Mouse (Mus musculus) bone marrow macrophage, adult 2 months (primary cell): ENCODE data around the gene Trub2. TPM values are rescaled to one million over a fixed set of nuclear protein-coding genes. Genes with fewer than 3 reads are reported as not detected.

ENCODE experiments used
- H3K27ac ChIP-seq: 2 replicates; pipeline ENCODE4 v1.5.1; 2012; ENCODE audit warnings: low read depth, low read length; ENCODE audit not compliant: insufficient read depth
- H3K4me1 ChIP-seq: 2 replicates; pipeline ENCODE4 v1.6.1; 2012; ENCODE audit warnings: low read length; ENCODE audit not compliant: control insufficient read depth, insufficient read depth
- H3K4me3 ChIP-seq: 2 replicates; pipeline ENCODE4 v1.5.1; 2012; ENCODE audit warnings: mild to moderate bottlenecking, low read length, moderate library complexity; ENCODE audit not compliant: insufficient read depth
- CTCF ChIP-seq: IDR thresholded peaks from 2 replicates; pipeline ENCODE4 v1.5.1; 2012; ENCODE audit warnings: low read depth, mild to moderate bottlenecking, low read length, moderate library complexity
- POLR2A ChIP-seq: IDR thresholded peaks from 2 replicates; pipeline ENCODE4 v1.6.1; 2012; ENCODE audit warnings: mild to moderate bottlenecking, low read depth, low read length, borderline replicate concordance
- polyA plus RNA-seq: library from polyadenylated mRNA; stranded (reverse); fragments of >200 nt; gene quantifications from 2 replicates; pipeline ENCODE4 v1.2.4, GENCODE M21; 2012; ENCODE audit not compliant: missing spikeins, insufficient read depth, insufficient read length

The Trub2 gene
- polyA plus RNA-seq, 1 experiment: 19.0 TPM

DNA sequence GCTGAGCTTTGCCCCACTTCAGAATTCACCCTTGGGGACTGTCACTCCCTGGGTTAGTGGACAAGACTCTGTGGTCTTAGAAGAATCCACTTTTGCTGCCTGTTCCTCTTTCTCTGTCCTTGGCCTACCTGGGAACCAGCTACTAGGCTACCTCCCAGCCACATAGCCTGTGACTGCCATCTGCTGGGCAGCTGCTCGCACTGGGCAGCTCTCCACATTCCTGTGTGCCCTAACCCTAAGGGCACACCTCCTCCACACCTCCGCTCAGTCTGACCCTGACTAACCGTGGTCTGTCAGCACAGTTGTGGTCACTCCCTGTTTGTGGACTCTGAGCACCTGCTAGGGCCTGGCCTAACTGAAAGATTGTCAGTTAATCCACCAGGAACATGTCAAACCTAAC lies 56.8 kb downstream of the Trub2 start:
- TF ChIP-seq POLR2A (no peak), CTCF (no peak)
- no peak overlapping the region for H3K4me3 ChIP-seq
- no peak overlapping the region for H3K27ac ChIP-seq
- H3K4me1 ChIP-seq: peaks cover 7% of the 10 kb centered on the region; the same call in 1 of the 2 replicates

DNA sequence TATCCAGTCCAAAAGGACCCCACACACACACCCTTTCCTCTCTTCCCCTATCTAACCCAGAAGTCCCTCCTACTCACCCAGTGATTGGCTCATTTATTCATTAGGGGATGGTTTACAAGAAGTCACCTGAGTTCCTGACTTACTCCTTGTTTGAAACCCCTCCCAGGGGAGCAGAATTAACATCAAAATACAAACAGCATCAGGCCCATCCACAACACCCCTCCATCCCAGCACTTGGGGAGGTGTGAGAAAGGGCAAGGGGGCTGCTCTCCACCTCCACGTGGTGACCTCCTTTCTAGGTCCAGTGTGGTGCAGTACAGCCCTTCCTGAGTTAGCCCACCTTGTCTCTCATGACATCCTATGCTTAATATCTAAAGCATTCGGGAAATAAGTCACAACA lies 58.8 kb downstream of the Trub2 start:
- TF ChIP-seq CTCF (no peak), POLR2A (no peak)
- no peak overlapping the region for H3K27ac ChIP-seq
- H3K4me3 ChIP-seq: no peak overlapping the region
- peaks cover 7% of the 10 kb centered on the region; the same call in 1 of the 2 replicates for H3K4me1 ChIP-seq

DNA sequence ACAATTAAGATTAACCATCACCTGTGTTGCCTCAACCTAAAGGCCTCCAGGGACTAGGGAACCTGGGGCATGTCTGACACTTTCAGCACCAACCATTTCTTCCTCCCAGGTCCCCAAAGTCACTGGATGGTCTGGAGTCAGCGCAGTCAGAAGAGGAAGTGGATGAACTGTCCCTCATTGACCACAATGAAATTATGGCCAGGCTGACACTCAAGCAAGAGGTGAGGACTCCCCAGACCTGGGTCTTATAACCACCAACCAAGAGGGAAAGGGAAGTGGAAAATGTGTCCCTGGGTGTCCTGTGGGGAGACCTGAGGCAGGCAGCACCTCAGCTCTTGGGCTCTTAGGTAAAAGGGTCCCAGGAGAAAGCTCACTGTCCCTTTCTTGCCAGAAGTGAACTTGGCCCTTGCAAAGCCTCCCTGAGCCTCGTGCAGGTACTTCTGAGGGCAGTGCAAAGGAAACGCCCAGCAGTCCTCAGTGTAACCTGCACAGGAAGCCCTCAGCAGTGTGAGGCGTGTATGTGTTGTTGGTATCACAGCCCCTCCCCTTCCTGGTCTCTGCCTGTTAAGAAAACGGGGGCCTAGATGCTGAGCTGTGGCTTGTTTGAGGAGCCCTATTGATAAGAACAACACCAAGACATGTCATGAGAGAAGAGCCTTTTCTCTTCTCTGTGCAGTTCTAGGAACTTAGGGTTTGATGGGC lies 63.5 kb downstream of the Trub2 start:
- Histone ChIP-seq H3K27ac (no peak overlapping the region), H3K4me3 (no peak overlapping the region), H3K4me1 (no peaks in the 10 kb centered on the region)
- TF ChIP-seq POLR2A (no peak), CTCF (no peak)

DNA sequence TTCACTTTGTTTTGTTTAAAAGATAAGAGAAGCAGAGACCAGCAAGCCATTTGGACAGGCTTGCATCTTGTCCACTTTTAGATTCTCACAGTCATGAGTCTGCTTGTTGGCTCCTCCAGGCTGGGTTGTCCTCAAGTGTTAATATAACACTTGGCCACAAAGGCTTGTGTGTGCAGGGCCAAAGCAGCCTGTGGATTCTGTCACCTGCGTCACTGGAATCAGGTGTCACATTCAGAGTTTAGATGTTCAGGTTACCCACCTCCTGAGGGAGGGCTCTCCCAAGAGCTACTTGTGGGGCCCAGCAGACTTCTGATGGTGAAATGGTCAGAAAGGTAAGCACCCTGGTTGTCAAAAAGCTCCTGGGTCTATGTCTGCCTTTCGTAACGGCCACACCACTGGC lies 65.2 kb downstream of the Trub2 start:
- Histone ChIP-seq H3K4me3 (no peak overlapping the region), H3K4me1 (no peaks in the 10 kb centered on the region), H3K27ac (no peak overlapping the region)
- TF ChIP-seq POLR2A (no peak), CTCF (no peak)

DNA sequence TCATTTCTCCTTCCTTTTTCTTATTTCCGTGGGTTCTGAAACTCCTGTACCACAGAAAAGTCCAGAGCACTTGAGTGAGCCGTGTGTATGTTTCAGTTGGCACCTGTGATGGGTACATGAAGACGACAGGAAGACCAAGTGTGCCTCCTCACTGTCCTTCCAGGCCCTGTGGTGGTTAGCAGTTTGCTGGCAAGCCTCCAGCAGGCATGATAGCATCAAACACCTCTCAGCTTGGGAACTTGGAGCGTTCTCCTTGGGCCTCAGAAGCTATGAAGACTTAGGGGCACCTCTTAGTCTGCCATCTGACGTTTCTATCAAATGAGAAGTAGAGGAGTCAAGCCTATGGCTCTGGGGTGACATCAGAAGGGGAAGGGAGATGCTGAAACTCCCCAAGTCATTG lies 69.7 kb downstream of the Trub2 start:
- no peaks in the 10 kb centered on the region for H3K4me1 ChIP-seq
- H3K27ac ChIP-seq: no peak overlapping the region
- TF ChIP-seq POLR2A: no peak
- TF ChIP-seq CTCF: no peak
- no peak overlapping the region for H3K4me3 ChIP-seq

DNA sequence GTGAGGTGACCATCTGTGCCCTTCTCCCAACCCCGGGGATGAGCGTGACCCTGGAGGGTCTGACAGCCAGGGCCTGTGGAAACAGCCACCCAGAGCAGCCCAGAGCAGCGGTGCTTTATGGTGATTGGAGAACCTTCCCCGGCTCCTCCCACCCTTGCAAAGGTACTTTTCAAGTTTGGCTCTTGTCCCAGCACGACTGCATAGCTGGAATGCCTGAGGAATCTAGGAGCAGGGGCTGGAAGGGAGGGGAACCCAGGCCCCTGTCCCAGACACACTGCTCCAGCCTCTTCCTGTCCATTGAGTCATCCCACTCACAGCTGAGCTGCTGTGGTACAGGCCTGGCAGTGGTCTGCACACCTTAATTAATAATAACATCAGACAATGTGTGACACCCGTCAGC lies 71.6 kb downstream of the Trub2 start:
- no peak for TF ChIP-seq CTCF
- TF ChIP-seq POLR2A: no peak
- Histone ChIP-seq H3K27ac (no peak overlapping the region), H3K4me1 (no peaks in the 10 kb centered on the region), H3K4me3 (no peak overlapping the region)

DNA sequence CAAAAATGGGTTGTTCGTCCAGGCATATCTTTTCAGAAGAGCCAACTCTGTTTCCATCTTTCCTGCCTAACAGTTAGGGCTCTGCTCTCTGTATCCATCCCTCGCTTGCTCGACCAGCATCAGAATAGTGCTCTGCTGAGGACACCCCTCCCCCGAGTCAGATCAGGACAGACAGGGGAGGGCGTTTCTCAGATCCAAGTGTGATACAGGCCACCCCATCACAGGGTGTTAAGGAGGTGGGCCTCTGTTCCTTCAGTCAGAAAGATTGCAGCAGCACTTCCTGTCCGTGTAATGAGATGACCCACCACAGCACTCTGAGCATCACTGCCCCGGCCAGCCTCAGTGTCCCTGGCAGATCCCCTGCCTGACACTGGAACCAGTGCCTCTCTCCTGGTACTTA lies 72.2 kb downstream of the Trub2 start:
- no peak overlapping the region for H3K27ac ChIP-seq
- TF ChIP-seq POLR2A: no peak
- TF ChIP-seq CTCF: no peak

DNA sequence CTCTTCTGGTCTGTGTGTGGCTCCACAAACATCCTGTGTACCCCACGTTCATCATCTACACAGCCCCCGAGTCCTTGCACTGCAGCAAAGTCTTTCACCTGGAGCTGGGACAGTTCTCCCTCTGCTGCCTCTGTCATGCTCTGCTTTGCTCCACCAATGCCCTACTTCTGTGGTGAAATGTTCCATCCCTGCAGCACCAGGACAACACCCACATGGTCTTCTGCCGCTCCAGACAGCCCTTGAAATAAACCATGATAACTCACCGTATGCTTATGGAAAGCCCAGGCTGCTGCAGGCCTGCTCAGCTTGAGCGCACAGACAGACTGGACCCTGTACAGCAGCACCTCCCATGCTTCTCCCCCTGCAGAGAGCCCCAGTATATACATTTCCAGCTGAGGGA lies 74.2 kb downstream of the Trub2 start:
- H3K4me3 ChIP-seq: no peak overlapping the region
- H3K4me1 ChIP-seq: no peaks in the 10 kb centered on the region
- H3K27ac ChIP-seq: no peak overlapping the region
- TF ChIP-seq POLR2A (no peak), CTCF (no peak)

More for the DNA sequence above, 72.2 kb downstream of the Trub2 start:
- H3K4me3 ChIP-seq: no peak overlapping the region
- no peaks in the 10 kb centered on the region for H3K4me1 ChIP-seq

DNA sequence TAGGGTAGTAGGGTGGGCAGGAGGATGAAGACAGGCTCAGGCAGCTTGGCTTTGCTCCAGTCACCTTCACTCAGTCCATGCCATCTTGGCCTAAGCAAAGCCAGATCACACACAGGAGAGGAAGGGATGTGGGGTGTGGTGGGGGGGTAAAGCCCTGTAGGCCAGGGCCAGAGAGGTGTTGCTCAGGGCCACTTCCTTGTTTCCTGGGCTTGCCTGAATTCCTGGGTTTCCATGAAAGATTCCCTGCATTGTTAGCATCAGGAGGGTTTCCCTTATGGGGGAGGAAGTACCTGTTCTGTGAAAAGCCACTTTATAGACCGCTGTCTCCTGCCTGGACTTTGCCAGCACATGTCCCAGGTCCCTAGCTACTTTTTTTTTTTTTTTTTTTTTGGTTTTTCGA lies 74.8 kb downstream of the Trub2 start:
- Histone ChIP-seq H3K4me3 (no peak overlapping the region), H3K27ac (no peak overlapping the region), H3K4me1 (no peaks in the 10 kb centered on the region)
- TF ChIP-seq POLR2A: no peak
- no peak for TF ChIP-seq CTCF

DNA sequence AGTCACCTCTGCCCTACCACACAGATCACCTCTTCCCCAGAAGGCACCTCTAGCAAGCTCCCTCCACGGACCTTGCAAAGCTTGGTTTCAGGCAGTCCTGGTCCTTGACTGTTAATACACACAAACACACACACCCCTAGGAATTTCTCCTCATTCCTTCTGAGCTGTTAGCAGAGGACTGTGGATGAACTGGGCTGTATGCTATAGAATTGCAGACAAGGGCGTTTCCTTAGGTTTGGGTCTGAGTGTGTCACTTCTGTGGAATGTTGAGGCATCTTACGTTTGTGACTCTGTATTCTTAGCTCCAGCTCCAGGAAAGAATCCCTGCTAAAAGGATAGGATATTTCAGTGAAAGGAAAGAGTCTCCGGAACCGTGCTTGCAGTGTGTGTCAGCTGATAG lies 76.4 kb downstream of the Trub2 start:
- Histone ChIP-seq H3K4me1 (no peaks in the 10 kb centered on the region), H3K27ac (no peak overlapping the region), H3K4me3 (no peak overlapping the region)
- TF ChIP-seq CTCF: no peak
- no peak for TF ChIP-seq POLR2A

Other genes with a start within 250 kb of the Trub2 start
- gene Rapgef1, start 168.8 kb downstream of the Trub2 start, polyA plus RNA-seq: 20.5 and 23.6 TPM in 2 replicates
- gene Gm13420, start 36.8 kb downstream of the Trub2 start, polyA plus RNA-seq: not detected in 2 replicates
- gene Gm13547, start 29.2 kb downstream of the Trub2 start, polyA plus RNA-seq: 1.1 TPM in 1 of 2 replicates, not detected in the other
- 7.2 and 7.7 TPM in 2 replicates for gene Coq4, start 1.0 kb downstream of the Trub2 start, polyA plus RNA-seq
- 14.0 and 15.3 TPM in 2 replicates for gene Slc27a4, start 14.1 kb upstream of the Trub2 start, polyA plus RNA-seq
- gene Urm1, start 31.6 kb upstream of the Trub2 start, polyA plus RNA-seq: 27.7 and 37.4 TPM in 2 replicates
- gene Cercam, start 80.7 kb upstream of the Trub2 start, polyA plus RNA-seq: 7.9 and 10.1 TPM in 2 replicates
- gene Odf2, start 100.7 kb upstream of the Trub2 start, polyA plus RNA-seq: 49.8 and 50.6 TPM in 2 replicates
- gene Gle1, start 146.9 kb upstream of the Trub2 start, polyA plus RNA-seq: 19.0 and 20.6 TPM in 2 replicates
- 98.2 and 109 TPM in 2 replicates for gene Sptan1, start 177.1 kb upstream of the Trub2 start, polyA plus RNA-seq